Mouse (Mus musculus) neutrophil, adult 65 days (primary cell): ENCODE data around the gene Reg2. TPM values are rescaled to one million over a fixed set of nuclear protein-coding genes. Genes with fewer than 3 reads are reported as not detected.

ENCODE experiments used
- total RNA-seq: library from RNA; stranded (reverse); gene quantifications from 2 replicates; pipeline ENCODE4 v1.2.4, GENCODE M21; 2023

Gene Reg2
- not detected in 2 replicates for total RNA-seq

GRCm38 (mm10) chr6:78395323-78395722, at the start of gene Reg2:
Reg2 (plus strand) TSS chr6:78395623.

GRCm38 (mm10) chr6:78370357-78370756, 25.1 kb upstream of the Reg2 start, which contains the start of gene Reg3b:
Reg3b (plus strand) TSS chr6:78370657.

GRCm38 (mm10) chr6:78378765-78379164, 16.7 kb upstream of the Reg2 start, which contains the start of gene Reg3d:
Reg3d (minus strand) TSS chr6:78378865.

GRCm38 (mm10) chr6:78380409-78380808, 15.0 kb upstream of the Reg2 start, which contains the start of gene Reg3a:
Reg3a (plus strand) TSS chr6:78380709.

GRCm38 (mm10) chr6:78422411-78422810, 27.0 kb downstream of the Reg2 start, which contains the start of gene Reg1:
Reg1 (plus strand) TSS chr6:78422711.

Other genes with a start within 250 kb of the Reg2 start
- gene Reg3b, start 25.0 kb upstream of the Reg2 start, total RNA-seq = not detected in 2 replicates
- not detected in 2 replicates for gene Reg3d, start 16.8 kb upstream of the Reg2 start, total RNA-seq
- gene Reg3a, start 14.9 kb upstream of the Reg2 start, total RNA-seq = not detected in 2 replicates
- gene Reg1, start 27.1 kb downstream of the Reg2 start, total RNA-seq = not detected in 2 replicates
- not detected in 2 replicates for gene Reg3g, start 73.2 kb downstream of the Reg2 start, total RNA-seq